Mouse (Mus musculus): ENCODE data around the gene Plxna4.
A peak's percentile ranks its signal among the peaks of the same experiment; 100 is the strongest.

The Plxna4 gene

DNA sequence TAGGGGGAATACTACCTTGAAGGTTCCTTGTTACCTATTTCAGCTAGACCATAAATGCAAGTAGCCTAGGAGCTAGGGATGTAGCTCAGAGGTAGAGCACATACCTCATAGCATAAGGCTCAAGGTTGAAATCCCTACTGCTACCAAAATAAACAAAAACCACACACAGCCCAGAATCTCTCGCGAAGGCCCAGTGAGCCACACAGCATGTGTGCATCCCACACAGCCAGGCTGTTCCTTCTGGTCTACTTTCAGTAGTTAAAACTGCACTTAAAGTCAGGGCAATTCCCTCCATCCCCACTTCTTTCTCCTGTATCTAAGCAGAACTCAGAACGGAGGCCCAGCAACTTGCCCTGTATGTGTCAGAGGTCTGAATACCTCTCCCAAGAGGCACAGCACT, 116.4 kb downstream of the Plxna4 start:
- no peak for DNase-seq

DNA sequence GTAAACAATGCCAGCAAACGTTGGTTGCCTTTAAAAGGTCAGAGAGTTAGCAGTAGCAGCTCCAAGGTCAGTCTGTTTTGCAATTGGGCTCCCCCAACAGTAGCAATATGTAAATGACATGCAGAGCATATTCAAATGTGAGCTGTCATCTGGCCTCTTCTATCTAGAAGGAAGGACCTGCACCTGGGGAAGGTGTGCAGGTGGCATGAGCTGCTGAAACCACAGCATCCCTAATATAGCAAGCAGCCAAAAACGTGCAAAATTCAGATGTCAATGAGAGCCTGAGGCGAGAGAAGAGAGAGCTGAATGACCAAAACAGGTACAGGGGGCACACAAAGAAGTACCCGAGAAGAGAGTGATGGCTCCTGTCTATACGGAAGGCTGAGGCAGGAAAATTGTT, 118.8 kb downstream of the Plxna4 start:
- no peak for DNase-seq

DNA sequence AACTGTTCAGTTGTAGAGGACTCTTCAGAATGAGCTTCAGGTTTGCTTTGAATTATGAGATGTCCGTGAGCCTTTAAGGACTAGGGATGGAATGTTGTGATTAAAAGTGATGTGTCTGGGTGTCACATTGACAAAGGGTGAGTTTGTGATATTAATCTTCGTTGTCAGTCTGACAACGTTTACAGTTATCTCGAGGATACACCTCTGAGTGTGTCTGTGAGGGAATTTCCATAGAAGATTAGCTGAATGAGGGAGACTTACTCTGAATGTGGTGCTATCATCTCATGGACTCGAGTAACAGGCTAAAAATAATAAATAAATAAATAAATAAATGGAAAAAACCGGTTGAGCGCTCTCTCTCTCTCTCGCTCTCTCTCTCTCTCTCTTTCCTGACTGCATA, 122.9 kb downstream of the Plxna4 start:
- no peak for DNase-seq

DNA sequence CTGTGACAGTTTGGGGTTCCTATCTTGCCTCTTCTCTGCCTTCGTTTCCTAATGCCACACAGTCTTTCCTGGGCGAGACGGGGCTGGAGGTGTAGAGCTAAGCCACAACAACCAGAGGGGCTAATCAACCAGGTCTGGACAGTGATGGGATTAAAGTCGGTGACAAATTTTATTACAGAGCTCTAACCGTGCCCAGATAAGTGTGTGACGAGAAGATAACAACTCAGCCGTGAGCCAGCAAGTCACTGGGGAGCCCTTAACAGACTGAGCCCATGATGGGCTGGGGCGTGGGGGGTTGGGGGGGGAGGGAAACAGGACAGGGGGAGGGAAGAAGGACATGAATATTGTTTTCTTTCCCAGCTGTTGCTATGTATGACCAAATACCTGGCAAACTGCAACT, 123.4 kb downstream of the Plxna4 start:
- peak; percentile 70 for DNase-seq

DNA sequence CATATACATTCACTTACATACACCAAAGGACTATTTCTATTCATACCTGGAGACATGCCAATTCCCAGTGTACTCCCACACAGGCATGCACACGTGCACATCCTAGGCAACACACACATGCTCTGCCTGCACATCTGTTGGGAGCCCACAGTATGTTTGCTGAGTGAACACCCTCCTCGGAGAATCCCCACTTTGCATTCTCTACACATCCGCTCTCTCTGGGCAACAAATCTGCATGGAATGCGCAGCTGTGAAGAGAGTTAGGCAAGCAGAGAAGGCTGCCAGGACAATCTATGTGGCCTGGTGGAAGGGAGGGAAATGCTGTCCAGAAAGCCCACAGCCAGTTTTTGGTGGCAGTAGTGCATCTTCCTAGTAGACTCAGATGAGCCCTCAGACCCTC, 123.9 kb downstream of the Plxna4 start:
- DNase-seq = no peak

DNA sequence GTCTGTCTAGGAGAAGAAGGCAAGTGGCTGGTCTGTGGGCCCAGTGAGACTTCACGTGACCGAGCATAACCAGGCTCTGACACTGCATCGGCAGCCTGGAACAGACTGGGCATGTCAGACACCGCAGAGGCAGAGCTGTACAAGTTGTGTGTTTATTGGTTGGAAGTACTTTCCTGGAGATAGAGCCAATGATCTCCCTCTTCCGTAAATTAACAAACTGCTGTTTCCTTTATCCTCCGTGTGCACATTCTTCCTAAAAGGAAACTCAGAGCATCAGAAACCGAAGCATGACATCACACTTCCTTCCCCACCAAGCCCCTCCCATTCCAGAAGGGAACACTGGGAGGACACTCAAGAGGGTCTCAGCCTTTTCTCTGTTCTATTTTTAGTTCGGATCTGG, 127.6 kb downstream of the Plxna4 start:
- DNase-seq = no peak

DNA sequence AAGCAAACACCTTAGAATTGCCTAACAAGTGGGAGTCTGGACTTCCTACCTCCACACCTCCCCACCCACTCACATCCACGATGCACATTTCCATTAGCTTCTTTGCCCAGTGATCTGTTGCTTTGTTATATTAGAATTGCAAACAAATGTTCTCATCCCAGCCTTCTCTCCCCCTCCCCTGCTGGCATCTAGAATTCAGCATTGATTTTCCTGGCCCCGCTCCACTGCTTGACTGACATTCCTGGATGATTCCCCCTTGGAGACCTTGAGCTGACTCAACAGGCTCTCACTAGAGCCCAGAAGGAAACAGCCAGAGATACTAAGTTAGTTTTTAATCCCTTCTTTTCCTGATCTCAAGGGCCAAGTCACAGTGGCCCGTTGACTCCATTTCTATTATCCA, 131.4 kb downstream of the Plxna4 start:
- no peak for DNase-seq

DNA sequence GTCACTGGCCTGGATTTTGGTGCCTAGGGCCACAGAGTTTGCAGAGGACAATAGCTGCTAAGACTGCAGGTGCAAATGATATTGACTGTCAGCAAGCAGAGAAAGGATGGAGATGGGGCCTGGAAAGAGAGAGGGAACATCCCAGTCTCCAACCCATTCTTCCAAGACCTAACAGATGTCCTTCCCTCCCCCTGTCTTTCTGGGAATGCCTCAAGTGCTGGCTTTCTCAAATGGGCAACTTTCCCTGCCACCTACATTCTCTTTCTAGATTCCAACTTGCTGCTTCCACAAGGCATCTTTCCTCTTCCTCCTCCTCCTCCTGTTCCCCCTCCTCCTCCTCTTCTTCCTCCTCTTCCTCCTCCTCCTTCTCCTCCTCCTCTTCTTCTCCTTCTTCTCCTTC, 136.1 kb downstream of the Plxna4 start:
- DNase-seq = no peak

DNA sequence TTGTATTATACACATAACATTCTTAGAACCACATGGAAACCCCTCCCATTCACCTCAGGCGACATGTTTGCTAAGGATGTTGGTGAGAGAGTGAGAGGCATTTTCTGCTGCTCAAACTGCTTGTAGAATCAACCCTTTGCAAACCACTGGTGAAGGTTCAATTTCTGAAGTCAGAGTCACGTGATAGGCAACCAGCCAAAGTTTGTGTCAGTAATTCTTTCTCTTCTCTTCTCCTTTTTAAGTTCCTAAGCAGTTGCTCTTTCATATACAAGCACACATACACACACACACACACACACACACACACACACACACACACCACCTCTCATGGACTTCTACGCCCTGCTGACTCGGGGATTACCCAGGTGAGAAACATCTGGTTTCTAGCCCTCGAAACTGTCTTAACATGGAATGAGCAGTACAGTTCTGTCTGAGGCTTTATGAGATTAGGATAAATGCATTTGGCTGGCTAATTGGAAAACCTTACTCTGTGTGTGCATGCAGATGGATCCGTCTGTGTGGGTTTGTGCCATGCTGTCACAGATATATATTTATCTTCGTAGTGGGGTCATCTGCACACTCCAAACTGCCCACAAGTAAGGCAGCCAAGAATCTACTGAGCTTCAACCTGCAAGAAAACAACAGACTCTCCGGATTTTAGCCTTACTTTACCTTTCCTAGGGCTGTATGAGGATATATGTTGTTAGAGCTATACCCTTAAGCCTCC, 138.6 kb downstream of the Plxna4 start:
- no peak for DNase-seq

DNA sequence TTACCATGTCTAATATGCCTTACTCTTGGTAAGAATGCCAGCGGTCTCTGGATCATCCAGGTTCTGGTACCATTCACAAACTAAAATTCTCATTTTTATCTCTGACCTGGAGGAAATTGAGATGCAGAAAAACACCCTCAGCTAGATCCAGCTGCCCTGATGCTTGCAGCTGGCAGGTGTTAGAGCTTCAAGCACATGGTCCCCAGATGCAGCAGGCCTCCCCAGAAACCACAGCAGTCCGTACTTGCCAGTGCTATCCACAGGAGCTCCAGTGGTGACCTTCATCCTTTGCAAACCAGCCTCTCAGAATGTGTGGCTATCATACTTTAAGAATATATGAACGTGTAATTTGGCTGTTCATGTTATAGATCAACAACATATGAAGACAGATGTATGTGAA, 139.2 kb downstream of the Plxna4 start:
- no peak for DNase-seq

DNA sequence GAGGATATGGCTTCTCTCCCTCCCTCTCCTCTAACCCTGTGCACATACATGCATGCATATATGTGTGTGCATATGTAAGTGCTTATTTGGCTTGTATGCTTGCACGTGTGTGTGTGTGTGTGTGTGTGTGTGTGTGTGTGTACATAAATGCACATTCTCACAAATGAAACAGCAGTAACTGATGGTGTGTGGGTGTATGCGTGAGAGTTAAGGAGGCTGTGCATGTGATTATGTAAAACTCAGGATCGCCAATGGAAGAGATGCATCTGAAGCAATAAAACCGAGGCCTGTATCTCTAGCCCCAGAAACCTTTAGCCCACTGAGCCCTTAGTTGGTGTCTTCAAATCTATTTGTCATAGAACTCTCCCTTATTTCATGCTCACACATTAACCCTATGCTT, 141.7 kb downstream of the Plxna4 start:
- DNase-seq = no peak

DNA sequence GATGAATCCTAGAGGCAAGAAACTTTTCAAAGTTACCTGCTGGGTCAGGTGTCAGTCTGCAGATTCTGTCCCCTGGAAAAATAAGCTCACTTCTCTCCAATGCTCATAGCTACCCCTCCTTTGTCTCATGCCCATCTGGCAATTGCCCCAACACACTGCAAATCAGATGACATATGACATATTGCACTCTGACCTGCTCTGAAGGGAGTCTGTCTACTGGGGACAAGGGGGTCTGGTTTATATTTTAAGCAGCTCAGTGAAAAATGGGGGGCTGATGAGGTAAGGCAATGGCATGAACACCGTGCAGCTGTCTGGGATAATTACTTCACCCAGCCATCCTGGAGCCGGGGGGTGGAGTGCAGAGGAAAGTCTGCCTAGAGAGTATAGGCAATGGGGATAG, 142.7 kb downstream of the Plxna4 start:
- no peak for DNase-seq

DNA sequence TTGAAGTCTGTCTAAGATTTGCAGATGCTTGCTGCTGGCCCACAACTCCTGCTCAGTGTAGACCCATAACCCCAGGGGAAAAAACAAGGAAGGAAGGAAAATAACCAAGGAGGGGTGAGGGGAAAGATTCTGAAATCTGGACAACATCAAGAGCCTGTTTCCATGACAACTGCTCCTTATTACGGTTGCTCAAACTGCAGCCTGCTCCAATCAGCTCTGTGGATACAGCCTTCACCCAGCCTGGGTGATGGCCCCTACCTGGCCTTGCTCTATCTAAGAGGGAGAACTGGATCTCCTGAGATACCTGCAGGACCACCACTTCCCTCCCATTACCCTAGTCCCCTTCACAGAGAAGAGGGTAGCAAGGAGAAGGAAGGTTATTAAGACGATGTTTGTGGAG, 143.6 kb downstream of the Plxna4 start:
- DNase-seq = no peak

DNA sequence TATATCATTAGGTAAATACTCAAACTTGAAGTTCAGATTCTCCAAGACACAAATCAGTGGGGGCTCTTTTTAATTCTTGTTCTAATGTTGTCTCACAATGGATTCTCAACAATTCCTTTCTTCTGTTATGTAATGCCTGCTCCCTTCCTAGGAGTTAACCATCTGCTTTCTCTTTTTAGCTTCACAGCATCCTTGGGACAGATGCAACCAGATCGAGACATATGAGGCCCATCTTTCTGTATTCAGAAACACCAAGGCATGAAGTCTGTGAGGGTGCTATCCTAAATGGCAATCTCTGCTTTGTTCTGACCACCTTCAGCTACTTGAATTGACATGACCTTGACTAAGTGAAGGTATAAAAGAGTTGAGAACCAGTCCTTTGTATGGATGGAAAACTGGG, 144.3 kb downstream of the Plxna4 start:
- no peak for DNase-seq

DNA sequence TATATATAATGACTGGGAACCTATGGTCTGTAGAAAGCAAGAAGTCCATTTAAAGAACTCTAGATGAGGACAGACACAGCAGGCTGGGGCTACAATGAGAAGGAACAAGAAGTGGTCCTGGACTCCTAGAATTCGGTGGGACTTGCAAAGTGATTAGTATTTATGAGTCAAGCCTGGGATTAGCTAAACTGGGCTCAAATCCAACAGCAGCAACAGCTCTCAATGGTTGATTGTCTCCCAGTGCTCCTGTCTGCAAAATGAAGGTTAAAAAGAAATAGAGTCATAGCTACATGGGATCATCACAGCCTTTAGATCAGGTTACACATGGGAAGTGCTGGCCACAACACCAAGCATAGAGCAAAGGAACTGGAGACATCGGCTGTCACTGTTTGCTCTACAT, 148.6 kb downstream of the Plxna4 start:
- no peak for DNase-seq

DNA sequence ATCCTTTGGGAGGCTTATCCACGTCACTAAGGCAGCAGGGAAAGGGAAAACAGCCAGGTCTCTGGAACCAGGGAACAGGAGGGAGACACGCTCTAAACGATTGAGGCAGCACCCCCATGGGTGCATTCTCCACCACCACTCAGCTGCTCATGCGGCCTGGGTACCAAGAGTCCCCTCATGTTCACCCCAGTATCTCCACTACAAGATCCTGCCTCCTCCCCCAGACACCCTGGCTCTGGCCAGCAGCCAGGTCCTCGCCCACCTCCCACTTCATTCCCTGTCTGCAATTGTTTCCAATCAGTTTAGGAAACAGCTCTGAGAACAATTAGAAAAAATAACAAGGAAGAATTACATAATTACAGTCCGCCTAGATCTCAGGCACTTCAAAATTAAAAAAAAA, 150.8 kb downstream of the Plxna4 start:
- DNase-seq = no peak

DNA sequence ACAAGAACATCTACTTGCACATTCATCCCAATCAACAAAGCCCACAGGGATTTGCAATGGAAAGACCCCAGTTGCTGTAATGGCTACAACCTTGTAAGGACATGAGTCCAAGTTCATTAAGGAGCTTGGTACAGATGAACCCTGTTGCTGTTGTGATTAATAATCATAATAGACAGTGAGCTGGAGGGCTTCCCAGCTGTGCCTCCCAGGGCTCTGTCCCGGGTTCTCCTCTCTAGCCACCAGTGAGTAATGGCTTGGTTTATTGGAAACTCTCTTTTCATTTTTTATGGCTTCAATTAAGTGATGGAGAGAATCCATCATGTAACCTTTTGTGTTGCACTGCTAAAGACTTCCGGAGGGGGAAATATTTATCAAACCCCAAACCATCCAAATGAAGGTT, 164.9 kb downstream of the Plxna4 start:
- DNase-seq = no peak

DNA sequence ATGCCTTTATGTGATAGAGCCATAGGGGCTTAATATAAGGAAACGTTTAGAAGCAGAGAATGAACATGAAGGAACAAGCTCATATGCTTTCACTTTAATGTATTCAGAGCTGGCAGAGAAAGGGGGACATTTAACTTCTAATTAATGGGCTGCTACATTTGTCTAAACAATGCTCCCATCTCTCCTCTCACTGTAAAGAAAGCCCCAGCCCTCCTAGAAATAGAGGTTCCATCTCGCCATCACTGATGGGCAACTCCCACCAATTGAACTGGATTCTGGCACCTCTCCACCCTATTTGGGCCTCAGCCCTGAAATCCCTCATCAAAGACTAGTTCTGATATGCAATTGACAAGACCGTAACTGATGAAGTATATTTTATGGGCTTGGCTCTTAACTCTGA, 167.4 kb downstream of the Plxna4 start:
- DNase-seq = no peak

DNA sequence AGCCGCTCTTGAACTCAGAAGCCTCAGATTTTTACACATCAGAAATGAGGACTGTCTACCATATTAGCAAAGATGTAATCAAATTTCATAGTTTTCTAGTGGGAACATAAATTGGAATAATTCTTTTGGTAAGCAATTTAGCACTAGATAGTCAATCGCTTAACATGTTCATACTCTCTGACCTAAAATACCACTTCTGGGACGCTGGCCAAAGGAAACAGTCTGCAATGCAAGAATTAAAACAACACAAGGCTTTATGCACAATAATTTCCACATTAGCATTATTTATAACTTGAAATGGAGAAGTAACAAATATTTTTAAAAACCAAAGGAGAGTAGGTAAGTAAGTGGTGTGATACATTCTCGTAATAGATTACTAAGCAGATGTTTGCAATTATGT, 170.6 kb downstream of the Plxna4 start:
- no peak for DNase-seq

DNA sequence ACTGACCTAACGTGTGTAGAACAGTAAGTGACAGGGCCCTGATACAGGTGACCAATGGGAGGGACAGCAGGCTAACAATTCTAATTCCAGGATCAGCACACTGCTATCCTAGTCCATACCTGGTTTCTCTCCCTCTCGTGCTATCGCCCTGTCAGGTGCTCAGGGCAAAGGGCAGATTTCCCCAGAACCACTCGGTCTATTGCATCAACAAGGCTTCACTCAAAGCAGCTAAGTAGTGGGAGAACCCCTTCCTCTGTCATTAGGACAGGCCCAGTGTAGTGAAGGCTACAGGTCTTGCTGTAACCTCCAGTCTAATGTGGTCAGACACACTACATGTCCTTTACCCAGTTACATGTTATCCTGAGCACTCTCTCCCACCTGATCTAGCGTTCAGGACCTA, 176.7 kb downstream of the Plxna4 start:
- peak; percentile 19 for DNase-seq

DNA sequence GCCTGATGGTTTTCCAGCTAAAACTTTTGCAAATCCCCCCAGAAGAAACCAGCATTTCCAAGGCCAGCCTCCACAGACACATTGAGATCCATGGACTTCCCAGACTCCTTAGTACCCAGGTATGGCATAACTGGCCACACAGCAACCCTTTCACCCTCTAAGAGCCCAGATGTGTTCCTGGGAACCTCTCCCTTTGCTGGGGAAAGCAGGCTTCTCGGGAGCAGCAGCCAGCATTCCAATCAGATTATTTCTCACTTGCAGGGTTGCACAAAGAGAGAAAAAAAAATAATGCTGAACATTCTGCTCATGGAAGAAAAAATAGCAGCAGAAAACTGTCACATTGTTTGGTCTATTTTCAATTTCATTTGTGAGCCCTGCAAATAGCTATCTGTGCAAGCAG, 178.4 kb downstream of the Plxna4 start:
- DNase-seq = no peak

DNA sequence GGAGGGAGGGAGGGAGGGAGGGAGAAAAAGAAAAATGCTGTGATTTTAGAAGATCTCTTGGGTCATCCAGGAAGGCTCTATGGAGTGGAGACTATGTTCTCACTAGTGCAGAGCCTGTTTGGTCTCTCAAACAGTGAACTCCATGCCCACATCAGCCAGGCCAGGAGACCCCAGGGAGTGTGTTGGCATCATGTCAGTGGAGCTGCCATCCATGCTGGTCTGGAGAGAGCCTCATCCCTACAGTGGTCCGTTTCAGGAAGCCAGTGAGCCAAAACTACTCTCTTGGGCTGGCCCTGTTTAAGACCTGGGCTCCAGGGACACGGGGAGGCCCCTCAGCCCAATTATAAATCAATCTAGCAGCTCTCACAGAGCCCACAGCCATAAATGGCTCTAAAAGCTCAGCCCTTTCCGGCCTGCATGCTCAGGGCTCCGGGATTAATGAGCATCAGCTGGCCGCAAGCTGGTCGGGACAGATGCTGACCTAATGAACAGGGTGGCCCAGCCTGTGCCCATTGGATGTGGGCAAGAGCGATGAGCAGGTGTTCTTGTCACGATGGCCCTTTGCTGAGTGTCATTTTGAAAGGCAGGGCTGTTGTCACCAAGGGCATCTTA, 180.3 kb downstream of the Plxna4 start:
- no peak for DNase-seq

DNA sequence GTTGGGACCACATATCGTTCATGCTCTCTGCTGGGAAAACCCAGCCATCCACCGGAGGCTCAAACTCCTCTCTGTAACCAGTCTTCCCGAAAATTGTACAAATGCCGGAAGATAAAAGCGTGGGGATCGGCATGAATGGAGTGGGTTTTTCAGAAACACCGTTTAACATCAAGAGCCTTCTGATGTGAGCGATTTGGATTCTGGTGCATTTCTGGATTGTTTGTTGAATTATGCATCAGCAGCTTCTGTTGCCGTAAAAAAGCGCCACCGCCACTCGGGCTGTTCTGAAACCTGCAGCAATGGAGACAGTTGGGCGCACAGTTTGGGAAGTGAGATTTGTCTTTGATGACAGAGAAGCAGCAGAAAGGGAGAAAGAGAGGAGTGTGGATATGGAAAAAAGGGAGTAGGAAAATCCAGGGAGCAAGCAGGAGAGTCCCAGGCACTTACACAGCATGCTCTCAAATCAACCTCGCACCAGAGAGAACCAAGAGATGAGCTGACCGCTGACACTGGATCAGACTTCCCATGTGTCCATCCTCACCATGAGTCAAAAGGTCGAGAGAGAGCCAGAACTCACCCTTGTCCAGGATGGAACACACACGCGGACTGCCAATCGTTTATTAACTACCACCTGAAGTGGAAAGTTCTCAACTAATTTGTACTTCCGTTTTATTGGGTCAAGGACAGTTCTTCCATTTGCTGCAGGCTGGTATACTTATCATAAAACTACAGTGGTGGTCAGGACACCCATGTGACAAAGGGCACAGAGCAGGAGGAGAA, 181.5 kb downstream of the Plxna4 start:
- DNase-seq = no peak

DNA sequence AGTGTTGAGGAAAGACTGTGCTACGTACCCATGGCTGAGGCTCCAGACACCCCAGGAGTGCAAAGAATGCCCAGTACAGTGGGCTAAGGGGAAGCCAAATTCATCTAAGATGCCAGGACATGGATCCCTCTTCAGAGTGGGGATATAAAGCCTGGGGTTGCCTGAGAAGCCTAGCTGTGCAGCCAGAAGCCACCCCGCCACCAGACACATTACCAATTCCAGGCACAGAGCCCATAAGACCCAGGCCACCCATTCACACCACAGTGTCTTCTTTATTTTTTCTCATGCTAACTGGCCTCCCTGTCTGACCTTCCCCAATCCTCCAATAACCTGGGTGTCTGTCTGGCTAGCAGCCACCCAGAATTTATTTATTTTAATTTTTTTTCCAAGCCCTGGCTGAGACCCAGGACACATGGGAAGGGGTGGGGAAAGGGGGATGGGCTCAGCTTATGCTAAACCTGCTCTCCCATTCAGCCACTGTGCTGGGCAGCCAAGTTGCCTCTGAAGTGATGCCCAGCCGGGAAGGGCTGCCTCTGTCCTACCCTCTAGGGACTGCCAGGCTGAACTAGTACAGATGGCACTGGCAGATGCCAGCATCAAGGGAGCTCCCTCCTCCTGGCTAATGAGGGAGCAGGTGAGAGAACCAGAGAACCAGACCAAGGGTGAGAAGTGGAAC, 185.3 kb downstream of the Plxna4 start:
- no peak for DNase-seq
